Mouse (Mus musculus) lung, adult 2 months (tissue): ENCODE data around the gene Rab8b.

Experiments
- CTCF ChIP-seq: fragments of 200-500 bp; IDR thresholded peaks from 2 replicates; pipeline ENCODE4 v1.5.1; 2011; ENCODE audit warnings: mild to moderate bottlenecking, low read length, control low read depth; ENCODE audit not compliant: insufficient read depth
- POLR2A ChIP-seq: fragments of 200-500 bp; IDR thresholded peaks from 2 replicates; pipeline ENCODE4 v1.6.1; 2011; ENCODE audit warnings: low read depth, mild to moderate bottlenecking, control low read depth, low read length, borderline replicate concordance; ENCODE audit errors: extremely low read depth

GRCm38 (mm10) chr9:66907126-66907525, 12.4 kb downstream of the Rab8b start:
- no peak for TF ChIP-seq POLR2A
- TF ChIP-seq CTCF = no peak
